Mouse (Mus musculus) common myeloid progenitor, adult 5-6 weeks (primary cell): ENCODE measurements around the gene Gm20532. TPM values are rescaled to one million over a fixed set of nuclear protein-coding genes. Genes with fewer than 3 reads are reported as not detected.

Source experiments
- ATAC-seq: replicated peaks from 2 replicates; pipeline ENCODE4 v1.8.0; 2016; ENCODE audit warnings: low read depth, mild to moderate bottlenecking, moderate TSS enrichment, inconsistent platforms; ENCODE audit not compliant: poor library complexity, severe bottlenecking
- total RNA-seq: library from RNA; stranded (forward); fragments of 200-1000, 187-1606 nt; gene quantifications from 2 replicates; pipeline ENCODE4 v1.2.3, GENCODE M21; 2017

Gm20532 gene
- total RNA-seq, 1 experiment from 2014 or later = not detected

DNA sequence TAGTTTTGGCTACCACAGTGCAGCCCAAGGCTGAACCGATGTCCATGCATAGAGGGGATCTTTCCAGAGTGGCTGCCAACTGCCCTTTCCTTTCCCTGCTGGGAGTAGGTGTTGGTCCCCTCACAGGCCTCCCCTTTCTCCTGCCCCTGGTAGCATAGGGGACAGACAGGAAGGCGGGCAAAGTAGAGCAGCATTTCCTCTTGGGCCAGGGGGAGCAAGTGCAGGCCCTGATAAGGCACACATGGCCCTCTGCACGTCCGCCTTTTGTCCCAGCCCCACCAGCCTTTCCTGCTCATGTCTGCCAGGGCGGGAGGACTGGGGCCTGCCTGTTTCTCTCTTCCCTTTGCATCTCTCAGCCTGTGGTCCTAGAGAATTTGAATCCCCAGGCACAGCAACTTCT lies 14.6 kb upstream of the Gm20532 start:
- ATAC-seq = peak; percentile 73

DNA sequence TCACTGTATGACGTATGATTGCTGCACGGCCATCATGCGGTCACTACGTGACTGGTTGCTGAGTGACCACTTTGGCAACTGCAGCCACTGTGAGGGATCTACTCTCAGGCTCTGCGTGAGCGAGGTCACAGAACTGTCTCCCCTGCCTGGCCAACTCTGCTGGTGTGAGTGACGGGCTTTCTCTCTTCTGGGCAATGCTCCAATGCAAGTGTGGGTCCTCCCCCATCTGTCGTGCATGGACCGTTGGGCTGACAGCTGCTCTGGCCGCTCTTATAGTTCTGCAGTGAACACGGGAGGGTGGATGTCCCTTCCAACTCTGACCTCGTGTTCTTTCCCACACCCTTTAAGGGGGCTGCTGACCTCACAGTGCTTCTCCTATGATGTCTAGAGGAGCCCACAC lies 13.0 kb upstream of the Gm20532 start:
- peak; percentile 39 for ATAC-seq

DNA sequence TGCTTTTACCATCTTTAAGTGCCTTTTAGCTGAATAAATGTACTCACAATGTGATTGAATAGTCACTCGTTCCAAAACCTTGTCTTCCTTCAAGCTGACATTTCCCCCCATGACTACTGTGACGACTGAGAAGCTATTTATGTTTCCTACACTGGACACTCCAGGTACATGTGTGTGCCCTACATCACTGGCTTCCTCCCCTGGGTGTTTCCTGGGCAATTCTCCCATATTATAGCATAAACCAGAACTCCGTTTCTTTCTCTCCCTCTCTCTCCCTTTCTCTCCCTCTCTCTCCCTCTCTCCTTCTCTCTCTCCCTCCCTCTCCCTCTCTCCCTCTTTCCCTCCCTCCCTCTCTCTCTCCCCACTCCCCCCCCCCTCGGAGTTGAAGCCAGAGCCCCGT lies 12.6 kb upstream of the Gm20532 start:
- ATAC-seq = no peak

DNA sequence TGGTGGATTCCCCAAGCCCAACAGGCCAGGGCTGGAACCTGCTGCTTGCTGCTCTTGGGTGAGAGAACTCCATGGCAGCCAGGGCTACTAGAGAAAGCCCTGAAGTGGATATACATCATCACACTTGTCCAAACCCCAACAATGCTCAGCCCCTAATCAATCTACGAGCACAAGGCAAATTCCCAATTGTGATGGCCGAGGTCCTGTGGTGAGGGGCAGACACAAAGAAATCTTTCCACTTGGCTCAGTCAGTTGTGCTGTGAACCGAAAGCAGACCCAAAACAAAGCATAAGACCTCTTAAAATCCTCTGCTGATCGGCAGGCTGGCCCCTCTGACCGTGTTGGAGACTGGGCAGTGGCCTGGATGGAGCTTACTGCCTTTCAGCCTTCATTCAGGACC lies 11.6 kb upstream of the Gm20532 start:
- ATAC-seq = no peak

DNA sequence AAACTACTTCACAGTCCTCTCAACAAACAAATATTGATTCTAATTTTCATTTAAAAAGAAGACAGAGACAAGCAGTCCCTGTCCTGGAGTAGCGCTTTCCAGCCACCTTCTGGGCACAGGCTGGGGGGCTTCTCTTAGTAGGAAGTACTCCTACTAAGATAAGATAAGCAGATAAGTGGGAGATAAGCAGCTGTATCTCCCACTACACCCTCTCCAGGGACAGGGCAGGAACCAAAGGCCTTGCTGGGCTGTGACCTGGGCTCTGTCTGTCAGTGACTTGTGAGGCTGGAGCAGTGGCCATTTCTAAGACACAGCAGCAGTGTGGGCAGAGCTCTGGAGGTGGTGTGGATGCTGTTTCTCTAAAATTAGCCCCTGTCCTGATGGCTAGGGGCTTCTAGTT lies 11.1 kb upstream of the Gm20532 start:
- ATAC-seq = no peak

DNA sequence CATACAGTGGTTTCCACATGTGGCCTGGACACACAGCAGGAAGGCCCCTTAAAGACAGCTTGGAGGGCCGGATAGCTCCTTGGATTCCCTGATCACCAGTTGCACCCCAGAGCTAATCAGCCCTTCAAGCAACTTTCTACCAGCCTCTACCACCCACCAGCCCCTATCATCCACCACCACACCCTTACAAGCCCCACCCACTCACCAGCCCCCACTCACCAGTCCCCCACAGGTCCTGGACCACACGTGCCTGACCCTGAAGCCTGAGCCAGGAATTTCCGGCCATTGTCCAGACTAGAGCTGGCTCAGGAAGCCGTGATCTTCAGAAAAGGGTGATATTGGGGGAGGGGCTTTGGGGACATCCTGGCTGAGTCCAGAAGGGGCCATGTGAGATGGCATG lies 10.6 kb upstream of the Gm20532 start:
- ATAC-seq = no peak

DNA sequence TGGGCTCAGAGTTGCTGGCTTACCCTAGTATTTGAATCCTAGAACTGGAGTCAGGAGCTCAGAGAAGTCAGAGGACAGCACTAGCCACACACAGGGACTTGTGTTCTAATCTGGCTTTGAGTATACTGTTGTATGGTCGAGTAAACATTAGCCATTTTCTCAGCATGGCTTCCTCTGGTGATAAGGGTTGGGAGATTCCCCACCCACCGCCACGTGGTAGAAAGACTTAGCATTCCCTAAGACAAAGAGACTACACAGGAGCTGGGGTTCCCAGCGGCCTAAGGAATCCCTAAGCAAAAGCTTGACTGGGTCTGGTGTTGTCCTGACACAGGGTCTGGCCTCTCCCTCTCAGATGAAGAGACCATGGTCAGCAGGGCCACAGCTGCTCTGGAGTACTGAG lies 10.0 kb upstream of the Gm20532 start:
- ATAC-seq = no peak

DNA sequence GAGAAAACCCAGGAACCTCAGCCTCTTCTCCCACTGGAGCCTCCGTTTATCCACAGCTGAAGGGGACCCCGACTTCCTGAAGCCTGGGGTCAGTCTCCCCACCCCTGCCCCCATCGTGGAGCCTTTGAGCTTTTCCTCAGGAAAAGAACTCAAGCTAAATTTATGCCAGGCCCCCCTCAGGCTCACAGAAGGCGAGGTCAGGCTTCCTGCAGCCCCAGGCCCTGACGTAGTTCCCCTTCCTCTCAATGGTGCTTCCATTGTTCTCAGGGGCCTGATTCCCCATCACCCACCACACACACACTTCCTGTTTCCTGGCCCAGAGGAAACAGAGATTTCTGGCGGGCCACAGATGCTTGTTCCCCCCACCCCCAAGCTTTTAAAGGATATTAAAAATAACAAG lies 8.1 kb upstream of the Gm20532 start:
- ATAC-seq = peak; percentile 86

DNA sequence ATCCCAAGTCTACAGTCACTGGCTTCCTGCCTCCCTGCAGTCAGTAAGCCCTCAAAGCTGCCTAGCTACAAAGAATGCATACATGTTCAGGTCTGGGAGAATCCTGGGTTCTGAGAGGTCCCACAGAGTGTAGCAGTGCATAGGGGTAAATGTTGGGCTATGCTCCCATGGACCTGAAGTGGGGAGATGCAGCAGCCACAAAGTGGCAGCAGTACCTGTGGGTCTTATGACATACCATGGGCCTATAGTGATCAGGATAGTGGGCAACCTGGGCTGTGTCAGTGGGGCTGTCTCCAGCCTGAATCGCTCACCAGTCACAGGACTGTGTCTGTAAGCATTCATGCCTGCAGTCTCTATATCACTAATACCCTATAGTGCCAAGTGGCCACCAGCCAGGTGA lies 6.7 kb upstream of the Gm20532 start, which contains the start of gene Egfl7:
Egfl7 (plus strand) TSS at position 301 of the 400 bp plus-strand sequence.
- no peak for ATAC-seq

DNA sequence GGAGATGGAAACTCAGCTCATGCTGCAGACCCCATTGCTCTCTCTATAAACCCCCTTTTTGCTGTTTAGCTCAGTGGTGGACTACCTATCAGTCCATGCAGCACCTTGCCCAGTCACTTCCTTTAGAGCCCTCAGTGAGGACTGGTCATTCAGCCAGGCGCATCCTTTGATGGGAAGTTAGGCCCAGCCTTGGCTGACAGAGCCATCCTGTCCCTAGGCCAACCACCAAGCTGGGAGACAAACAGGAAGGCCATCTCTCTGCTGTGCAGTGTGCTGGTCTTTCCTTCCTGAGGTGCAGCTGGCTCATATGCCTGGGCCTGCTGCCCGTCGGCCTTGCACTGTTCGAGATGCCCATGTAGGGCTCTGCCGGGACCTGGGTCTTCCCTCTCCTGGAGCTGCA lies 5.7 kb upstream of the Gm20532 start:
- ATAC-seq = no peak

DNA sequence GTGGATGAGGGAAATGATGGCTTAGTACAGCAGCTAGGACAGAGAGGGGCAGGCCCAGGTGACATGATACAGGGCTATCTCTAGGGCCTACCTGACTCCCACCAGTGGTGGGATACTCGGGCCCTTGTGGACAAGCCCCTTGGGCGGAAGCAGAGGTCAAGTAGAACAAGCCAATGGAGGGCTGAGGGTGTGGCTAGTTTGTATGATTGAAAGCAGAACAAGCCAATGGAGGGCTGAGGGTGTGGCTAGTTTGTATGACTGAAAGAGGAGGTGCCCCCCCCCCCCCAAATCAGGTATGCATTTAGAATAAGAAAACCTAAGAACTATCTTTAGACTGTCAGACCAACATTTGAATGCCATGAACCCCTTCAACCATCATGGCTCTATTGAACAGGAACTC lies 4.2 kb upstream of the Gm20532 start:
- ATAC-seq = no peak

DNA sequence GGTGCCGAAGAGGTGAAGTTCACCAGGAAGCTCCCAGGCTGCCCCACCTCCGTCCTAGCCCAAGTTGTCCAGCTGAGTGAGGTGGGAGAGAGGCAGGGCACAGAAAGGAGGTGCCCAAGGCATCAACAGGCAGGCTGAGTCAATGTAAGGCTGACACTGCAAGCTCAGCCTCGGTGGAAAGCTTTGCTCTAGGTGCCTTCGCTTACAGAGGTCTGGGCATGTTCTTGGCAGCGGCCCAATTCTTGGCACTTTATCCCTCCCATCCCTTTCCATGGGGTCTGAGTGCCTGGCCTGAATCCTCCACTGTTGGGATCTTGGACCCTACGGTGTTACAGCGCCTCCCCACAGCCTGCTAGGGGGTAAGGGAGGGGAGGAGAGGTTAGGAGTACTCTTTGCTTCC lies 3.7 kb upstream of the Gm20532 start:
- ATAC-seq = no peak

DNA sequence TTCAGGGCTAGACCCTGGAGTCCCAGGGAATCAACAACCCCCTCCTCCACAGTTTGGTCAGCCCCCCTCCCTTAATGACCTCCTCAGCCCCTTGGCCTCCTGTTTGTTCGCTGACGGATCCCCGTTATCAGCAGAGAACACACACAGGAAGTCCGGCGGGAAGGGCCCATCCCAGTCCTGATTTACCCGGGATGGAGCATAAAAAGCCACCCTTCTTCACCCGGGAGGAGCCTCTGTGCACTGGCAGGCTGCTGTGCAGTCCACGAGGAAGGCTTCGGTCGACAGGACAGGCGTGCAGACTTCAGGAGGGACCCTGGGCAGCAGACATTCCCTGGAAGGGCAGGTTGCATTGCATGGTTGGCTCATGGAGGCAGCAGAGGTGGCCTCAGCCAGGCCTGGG lies 2.8 kb upstream of the Gm20532 start:
- ATAC-seq = no peak

DNA sequence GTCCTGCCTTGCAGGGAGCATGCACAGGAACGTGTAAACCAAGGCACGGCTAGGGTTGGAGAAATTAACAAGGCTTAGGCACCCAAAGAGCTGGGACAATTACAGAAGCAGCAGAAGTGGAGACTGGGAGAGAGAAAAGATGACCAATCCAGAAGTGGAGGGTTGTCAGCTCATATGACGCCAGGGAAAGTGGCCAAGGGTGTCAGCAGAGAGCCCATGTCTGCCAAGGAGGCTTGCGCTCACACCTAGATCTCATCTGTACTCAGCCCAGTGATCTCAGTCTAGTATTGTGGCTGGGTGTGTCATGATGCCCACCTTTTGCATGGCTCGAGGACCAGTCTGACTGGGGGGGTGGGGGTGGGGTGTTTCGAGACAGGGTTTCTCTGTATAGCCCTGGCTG lies 726 bp upstream of the Gm20532 start:
- no peak for ATAC-seq

DNA sequence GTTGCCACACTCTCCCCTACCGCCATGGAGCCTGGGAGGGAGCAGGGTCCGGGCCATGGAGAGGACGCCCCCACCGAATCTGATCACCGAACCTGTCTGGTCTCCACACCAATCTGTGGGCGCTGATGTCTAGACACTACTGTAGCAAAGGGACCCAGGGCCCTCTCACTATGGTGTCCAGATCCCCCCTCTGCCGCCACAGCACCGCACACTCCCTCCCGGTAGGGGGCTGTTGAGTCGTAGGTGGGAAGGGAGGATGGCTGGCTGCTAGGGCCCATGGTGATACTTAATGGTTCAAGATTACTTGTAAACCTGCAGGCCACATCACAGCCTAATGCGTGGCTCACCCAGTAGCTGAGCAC lies 586 bp downstream of the Gm20532 start:
- ATAC-seq = peak; percentile 61

DNA sequence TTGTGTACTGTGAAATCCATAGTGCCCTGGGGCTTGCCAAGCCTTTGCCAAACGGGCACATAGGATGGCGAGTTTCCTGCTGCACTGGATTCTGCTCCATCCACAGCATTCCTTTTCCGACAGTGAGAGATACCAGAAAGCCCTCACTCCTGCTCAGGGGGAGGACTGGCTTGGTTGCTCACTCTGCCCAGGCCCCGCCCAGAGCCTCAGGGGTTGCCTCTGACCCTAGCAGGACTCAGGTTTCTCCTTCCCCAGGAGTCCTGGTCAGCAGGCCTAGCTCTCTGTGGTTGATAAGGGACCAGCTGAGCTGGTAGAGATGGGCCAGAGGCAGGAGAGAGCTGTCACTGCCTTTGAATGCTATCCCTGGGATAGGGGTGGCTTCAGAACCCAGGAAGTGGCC lies 2.1 kb downstream of the Gm20532 start:
- no peak for ATAC-seq

DNA sequence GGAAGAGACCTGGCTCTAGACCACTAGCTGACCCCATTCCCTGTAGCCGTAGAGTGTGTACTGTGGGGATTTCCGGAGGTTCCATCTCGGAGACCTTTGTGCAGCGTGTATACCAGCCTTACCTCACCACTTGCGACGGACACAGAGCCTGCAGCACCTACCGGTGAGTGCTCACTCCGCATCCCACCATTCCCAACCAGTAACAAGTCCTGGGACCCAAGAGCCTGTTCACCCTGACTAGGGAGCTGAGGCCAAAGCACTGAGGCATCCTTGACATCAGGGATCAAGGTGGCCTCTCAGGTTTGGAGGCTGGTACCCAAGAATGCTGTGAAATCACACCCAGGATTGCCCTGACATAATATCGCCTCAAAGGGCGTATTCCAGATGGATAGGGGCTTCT lies 2.8 kb downstream of the Gm20532 start:
- ATAC-seq = no peak

DNA sequence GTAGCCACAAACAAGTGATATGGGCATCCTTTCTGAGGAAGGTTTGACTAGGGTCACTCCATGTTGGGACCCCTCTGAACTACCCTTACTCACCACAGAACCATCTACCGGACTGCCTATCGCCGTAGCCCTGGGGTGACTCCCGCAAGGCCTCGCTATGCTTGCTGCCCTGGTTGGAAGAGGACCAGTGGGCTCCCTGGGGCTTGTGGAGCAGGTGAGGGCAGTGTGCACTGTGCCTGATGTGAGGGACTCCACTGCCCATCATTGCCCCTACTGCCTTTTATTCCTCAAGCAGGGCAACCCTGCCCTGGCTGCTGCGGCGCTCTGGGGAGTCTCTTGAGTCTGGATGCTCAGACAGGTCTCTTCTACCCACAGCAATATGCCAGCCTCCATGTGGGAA lies 3.8 kb downstream of the Gm20532 start:
- ATAC-seq = no peak

DNA sequence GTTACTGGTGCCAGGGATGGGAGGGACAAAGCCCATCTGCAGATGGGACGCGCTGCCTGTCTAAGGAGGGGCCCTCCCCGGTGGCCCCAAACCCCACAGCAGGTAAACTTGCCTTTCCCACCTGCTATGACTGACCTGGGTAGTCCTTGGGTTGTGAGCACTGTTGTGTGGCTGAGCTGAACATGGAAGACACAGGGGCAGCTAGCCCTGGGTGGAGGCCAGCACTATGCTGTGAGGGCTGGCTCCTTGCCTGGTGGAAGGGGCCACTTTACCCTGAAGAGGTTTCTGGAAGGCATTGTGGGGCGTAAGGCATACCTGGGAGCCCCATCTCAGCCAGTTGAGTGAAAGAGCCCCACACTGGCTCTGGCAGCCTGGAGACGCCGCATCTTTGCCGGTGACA lies 4.5 kb downstream of the Gm20532 start:
- ATAC-seq = no peak

DNA sequence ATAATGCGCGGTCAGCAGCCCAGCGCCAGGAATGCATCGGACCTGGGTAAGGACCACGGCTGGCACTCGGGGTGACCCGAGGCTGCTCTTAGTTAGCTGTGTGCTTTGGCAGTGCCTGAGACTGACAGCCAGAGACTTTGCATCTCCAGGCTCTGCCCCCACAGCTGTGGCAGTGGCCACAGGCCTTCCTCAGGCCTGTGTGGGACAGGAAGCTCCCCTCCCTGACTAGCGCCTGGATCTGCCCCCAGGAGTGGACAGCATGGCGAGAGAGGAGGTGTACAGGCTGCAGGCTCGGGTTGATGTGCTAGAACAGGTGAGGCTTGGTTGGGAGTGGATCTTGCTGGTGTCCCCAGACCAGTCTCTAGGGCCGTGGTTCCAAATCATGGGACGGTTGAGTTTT lies 5.0 kb downstream of the Gm20532 start:
- ATAC-seq = no peak

DNA sequence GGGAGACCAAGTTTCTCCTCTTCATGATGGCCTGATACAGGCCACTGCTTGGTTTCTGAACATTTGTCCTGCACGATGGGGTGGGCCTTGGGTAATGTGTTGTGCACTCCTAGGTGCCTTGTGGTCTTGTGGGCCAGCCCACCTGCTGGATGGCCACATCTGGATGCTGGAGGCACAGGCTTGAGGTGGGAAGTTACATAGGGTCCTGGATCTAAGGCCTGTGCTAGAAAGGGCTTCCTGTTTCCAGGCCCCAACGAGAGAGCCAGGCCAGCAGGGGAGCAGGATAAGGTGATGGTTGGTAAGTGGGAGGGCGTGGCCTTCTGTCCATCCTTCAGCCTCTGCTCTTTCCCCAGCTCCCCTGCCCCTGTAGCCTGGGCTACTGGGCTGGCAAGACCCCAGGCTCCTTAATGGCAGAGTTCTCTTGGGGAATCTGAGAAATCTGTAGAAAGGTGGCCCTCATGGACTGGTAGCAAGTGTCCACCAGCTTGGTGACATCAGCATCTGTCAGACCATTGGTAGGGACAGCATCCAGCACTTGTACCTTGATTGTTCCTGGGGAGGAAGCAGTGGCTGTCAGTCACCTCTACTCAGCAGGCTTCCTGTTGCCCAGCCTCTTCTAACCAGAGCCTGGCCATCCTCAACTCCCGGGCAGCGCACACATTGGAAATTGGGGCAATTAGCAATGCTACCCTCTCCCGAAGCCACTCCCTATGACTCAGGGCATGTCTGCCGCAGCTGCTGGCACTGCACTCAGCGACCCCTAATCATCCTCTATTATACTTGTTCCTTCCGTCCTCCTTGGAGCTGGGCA lies 7.0 kb downstream of the Gm20532 start:
- ATAC-seq = no peak

DNA sequence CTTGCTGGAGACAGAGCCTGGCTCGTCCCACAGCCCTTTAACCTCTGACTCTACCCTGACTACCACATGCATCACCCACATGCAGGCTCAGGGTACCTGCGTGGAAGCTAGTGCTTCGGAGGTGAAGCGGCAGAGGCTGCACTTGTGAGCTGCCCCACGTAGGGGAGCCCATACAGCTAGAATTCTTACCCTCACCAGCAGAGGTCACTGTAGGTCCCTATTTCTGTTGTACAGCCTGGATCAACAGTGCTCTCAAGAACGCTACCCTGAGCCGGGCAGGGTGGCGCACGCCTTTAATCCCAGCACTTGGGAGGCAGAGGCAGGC lies 7.5 kb downstream of the Gm20532 start:
- peak; percentile 73 for ATAC-seq
